Mouse (Mus musculus) layer of hippocampus, postnatal 10 days (tissue): ENCODE results near the gene Ppp2r3d. TPM values are rescaled to one million over a fixed set of nuclear protein-coding genes. Genes with fewer than 3 reads are reported as not detected.
"Not testable (repeated sequence)": the region's sequence is repeated elsewhere in the genome, so short reads cannot be mapped to it uniquely, and the experiment has no call there.

Experiments
- DNase-seq, 2 experiments: peaks; one replicate each; pipeline ENCODE4 v3.0.0; 2021; ENCODE audit warnings: low spot score in 2 of 2
- long read RNA-seq: library from polyadenylated mRNA; stranded (forward); transcript quantifications from one replicate; pipeline ENCODE4 v2.0.0, GENCODE M21; 2023
- total RNA-seq, 2 experiments: library from RNA; stranded (reverse); gene quantifications; 2 replicates each; pipeline ENCODE4 v1.2.3; 2021

Gene Ppp2r3d
- 100 to 1,000 TPM; 110 to 113 TPM for total RNA-seq
- long read RNA-seq, partial matches to known transcripts: 0 of 3 reads
- long read RNA-seq, other reads (novel, unspliced or antisense): 0 of 3 reads

GRCm38 (mm10) chr9:124476096-124476902 is at the start of gene Ppp2r3d:
Gene Ppp2r3d (minus strand): TSS chr9:124476898.
- no peak for DNase-seq

DNA sequence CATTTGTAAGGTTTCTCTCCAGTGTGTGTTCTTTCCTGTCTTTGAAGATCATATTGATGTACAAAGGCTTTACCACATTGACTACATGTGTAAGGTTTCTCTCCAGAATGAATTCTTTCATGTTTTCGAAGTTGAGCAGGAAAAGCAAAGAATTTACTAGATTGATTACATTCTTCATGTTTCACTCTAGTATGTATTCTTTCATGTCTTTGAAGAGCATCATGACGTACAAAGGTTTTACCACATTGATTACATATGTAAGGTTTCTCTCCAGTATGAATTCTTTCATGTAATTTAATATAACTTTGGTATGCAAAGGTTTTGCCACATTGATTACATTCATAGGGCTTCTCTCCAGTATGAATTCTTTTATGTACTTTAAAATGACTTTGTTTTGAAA is 17.0 kb upstream of the Ppp2r3d start, which contains the start of gene Gm21836:
Gene Gm21836 (minus strand): TSS at position 101 of the 400 bp plus-strand sequence.
- DNase-seq: not testable (repeated sequence)

DNA sequence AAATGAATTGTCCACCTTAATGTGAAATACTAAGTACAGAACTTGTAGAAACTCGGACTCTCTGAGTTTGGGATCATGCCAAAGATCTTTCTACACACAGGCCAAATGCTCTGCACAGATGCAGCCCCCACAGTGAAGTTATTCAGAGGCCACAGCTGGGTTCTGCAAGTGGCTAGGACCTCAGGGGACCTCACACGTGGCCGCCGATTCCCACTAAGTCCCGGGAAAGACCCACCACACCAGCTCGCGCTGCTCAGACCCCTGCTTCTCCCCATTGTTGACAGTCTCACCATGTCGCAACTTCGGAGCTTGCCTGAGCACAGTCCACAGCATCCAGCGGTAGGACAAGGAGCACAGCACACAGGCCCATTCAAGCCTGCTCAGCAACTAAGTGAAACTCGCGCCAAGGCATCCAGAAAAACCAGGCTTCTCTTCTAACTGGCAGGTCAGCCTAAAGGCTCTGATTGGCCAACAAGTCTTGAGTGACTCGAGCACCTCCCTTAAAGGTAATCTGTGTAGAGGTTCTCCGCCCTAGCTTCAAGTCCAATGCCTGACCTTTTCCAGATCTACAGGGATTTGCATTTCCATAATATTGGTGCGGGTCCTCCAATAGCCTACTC is 3.8 kb upstream of the Ppp2r3d start:
- DNase-seq: not testable (repeated sequence)

DNA sequence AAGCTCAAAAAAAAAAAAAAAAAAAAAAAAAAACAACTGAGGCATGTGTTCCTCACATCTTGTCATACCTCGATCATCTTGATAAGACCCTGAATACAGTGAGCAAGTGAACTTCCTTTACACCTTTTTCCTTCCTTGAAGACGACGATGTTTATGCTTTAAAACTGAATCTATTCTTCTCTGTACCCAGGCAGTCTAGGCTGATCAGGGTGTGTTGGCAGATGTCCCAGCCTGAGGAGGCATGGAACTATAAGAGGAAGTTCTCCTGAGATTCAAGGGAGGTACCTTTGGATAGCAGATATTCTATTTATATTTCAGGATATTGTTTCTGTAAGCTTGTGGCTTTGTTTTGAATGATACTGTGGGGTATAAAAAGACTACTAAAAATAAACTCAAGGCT is 1.4 kb upstream of the Ppp2r3d start:
- no peak for DNase-seq

DNA sequence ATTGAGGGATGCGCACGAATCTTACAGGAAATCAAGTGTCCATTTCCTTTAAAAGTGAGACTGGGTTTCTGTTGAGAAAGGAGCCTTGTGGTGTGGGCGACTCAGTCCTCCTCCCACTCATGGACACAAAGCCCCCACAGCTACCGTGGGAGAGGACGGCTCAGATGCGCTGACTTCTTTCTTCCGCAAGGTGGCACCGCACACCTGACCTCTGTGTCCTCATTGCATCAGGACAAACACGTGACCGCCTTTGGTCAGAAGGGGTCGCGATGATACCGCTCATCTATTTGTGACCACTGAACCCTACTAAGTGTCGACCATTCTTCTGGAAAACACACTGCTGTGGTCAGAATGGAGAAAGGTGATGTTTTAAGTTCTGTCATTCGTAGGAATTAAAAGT is 1.0 kb downstream of the Ppp2r3d start:
- DNase-seq: no peak

GRCm38 (mm10) chr9:124456572-124456971 is 20.1 kb downstream of the Ppp2r3d start:
- DNase-seq: peak; percentile 16 to 26

DNA sequence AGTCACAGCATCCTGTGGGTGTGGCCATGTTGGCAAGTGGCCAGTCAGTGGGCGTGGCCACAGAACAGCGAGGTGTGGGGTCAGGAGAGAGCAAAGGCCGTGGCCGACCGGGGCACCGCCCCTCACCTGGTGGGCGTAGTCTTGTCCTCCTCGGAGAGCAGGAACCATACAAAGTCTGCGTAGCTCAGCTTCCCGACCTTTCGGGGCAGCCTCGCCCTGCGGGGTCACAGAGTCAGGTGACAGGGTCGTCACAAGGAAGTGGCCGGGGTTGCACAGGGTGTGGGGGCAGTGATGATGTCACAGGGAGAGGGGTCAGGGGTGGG is 34.2 kb downstream of the Ppp2r3d start:
- peak; percentile 13 to 43 for DNase-seq

DNA sequence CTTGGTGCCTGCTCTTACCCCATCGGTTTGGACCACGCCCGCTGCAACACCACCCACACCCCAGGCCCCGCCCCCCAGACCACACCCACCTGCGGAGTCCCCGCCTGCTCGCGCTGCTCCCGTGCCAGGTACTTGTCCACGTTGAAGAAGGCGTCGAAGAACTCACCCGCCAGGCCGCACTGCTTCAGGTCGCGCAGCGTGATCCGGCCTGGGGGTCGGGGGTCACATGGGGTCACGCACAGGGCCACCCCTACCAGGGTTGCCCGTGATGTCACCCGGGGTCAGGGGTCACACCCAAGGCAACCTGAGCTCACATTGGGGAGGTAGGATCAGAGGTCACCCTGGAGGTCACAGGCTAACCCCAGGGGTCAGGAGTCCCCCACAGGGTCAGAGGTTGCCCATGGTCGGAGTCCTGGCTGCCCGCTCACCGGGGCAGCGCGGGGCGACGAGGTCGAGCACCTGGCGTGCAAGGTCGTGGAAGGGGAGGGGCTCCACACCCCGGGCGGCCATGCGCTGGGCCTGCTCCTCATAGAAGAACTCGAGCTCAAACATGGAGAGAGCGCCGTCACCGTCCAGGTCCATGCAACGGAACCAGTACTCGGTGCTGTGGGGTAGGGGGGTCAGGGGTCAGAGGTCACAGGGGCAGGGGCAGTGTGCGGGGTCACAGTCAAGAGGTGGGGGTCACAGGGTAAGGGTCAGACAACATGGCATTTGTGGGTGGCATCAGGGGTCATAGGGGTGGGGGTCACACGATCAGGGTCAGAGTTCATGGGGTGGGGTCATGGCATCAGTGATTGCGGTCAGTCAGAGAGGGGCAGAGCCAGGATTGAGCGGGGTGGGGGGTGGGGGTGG is 34.8 kb downstream of the Ppp2r3d start:
- peak; percentile 20 to 30 for DNase-seq

DNA sequence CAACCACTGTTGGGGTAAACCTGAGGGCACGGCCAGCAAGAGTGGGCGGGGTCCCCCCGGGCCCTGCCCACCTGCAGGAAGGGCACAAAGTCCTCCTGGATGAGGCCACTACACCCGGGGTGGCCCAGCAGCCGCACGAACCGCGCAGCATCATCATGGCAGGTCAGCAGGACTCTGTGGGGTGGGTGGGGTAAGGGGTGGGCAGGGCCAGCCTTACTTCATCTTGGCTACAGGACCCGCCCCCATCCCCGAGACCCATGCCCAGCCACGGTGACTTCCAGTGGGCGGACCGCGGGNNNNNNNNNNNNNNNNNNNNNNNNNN is 36.0 kb downstream of the Ppp2r3d start:
- peak in 1 of 2 experiments; percentile 18 for DNase-seq

DNA sequence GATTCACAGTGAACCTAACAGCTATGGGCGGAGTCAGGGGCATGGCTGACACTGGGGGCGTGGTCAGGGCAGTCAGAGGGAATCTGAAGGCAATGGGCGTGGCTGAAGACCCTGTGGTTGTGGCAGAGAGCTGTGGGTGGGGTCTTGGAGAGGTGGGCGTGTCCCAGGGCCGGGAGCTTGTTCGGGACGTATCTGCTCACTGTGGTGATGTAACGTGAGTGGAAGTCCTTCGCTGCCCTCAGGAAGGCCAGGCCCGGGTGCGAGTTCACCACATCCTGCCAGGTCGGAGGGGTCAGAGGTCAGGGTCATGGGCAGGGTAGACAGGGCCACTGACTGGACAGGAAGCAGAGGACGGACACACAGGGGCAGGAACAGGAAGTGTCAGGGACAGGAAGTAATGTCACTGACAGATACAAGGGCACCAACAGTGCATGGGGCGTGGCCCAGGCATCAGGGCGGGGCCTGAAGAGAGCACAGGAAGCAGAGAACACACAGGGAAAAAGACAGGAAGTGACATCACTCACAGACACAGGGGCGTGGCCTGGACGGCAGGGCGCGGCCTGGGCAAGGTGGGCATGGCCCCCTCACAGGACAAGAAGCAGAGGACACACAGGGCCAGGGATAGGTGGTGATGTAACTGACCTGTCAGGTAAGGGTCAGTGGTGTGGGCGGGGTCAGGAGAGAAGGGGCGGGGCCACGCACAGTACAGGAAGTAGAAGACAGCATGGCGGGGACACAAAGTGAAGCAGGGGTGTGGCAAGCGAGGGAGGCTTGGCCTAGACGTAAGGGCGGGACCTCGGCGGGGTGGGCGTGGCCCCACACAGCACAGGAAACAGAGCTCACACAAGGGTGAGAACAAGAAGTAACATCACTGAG is 36.6 kb downstream of the Ppp2r3d start:
- DNase-seq: peak; percentile 23 to 50

DNA sequence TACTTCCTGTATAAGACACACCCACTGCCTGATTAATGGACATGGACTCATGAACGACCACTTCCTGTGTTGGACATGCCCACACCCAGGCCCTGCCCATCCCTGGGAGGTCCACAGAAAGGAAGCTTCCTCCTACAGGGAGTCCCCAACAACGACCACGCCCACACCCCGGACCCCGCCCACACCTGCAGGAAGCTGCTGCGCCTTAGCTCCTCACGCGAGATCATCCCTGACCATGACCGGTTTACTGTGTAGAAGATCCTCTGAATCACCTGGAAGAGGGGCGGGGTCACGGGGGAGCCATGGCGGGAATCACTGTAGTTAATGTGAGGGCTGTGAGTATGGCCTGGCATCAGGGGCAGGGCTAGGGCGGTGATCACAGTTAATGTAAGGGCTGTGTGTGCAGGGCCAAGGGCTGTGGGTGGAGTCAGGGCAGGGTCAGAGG is 37.3 kb downstream of the Ppp2r3d start:
- DNase-seq: peak; percentile 17 to 34

GRCm38 (mm10) chr9:124438686-124439346 is 37.9 kb downstream of the Ppp2r3d start:
- peak; percentile 6 to 17 for DNase-seq

GRCm38 (mm10) chr9:124425411-124425885 is 51.2 kb downstream of the Ppp2r3d start:
- DNase-seq: peak; percentile 96

DNA sequence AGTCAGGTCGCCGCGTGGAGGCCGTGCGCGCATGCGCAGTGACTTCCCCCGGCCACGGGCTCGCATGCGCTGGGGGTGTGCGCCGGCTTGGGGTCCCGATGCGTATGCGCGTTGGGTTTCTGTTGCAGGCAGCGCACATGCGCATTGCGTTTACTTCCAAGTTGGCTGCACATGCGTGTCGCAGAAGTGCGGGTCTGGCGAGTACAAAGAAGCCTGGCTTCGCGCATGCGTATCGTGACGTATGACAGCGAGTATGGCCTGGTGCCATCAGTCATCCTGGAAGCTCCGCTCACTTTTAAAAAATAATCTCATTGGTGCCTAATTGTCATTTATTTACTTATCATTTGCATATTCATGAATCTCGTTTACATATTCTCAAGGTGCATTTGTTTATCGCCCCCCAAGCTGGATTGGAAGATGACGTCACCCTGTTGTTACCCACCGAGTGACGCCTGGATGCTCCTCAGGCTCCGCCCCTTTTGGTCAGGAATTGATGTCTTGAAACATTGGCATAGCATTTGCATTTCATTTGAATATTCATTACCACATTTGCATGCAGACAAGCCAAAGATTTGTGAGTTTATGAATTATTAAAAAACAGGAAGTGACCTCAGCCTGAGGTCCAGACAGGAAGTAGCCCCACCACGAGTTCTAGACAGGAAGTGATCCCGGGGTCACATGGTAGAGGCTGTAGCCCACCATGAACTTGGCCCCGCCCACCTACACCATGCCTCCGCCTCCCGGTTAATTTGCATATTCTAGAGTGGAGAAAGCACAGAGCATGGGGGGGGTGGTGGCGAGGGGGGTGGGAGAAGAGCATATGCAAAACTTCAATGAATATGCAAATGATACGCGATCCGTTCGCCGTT is 51.9 kb downstream of the Ppp2r3d start:
- peak; percentile 98 to 99 for DNase-seq

- no peak for DNase-seq
Measured at GRCm38 (mm10) chr9:124424292-124424541, 52.5 kb downstream of the Ppp2r3d start.

DNA sequence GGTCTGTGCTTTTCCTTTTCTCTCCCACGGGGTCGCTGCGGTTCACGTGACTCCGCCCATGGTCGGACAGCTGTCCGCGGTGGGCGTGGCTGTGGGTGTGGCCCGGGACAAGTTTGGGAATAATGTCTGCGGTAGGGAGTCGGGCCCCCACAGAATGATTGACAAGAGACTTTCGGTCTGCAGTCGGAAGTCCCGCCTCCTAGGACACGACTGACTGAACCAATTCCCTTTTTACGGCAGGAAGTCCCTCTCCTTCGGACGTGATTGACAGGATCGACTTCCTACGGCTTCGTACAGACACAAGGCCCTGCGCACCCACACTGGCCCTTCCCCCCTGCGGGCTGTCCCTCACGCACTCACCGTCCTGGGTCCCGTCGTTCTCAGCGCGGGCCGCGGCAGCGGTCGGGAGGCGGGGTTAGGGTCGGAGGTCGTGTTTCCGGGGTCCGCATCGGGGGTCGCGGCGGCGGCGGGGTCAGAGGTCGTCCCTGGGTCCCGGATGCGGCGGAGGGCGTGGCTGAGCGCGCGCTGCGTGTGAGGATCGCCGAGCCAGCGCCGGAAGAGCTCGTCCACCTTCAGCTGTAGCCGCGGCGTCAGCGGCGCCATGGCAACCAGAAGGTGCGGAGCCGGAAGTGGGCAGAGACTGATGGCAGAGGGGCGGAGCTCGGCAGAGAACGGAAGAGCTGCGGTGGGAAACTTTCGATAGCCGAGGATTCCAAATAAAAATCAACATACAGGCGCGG is 53.0 kb downstream of the Ppp2r3d start:
- DNase-seq: peak; percentile 97 to 98

GRCm38 (mm10) chr9:124422900-124423551 is 53.7 kb downstream of the Ppp2r3d start:
- peak; percentile 92 to 94 for DNase-seq

DNA sequence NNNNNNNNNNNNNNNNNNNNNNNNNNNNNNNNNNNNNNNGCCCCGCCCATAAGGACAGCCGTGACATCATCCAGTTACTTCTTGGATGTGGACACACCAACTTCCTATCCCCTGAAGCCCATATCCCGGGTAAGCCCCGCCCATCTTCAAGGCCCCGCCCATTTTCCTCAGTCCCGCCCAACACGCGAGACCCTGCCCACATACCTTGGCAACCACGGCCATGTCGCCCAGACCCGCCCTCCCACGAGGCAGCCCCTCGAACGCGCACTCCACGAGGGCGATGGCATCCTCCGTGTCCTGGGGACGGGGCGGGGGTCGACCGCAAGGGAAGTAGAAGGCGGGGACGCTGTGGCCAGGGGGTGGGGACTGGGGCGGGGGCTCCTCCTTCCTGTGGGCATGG is 54.3 kb downstream of the Ppp2r3d start:
- peak; percentile 77 to 78 for DNase-seq
